ENCODE assay signal across 13 mouse cellular contexts in genomic region chr11:50847047-50847446, GRCm38 (mm10). TPM values are rescaled to one million over a fixed set of nuclear protein-coding genes. Genes with fewer than 3 reads are reported as not detected.
A peak's percentile ranks its signal among the peaks of the same experiment; 100 is the strongest.
DNase-seq lines count a peak whose midpoint lies in the region; ATAC-seq and TF ChIP-seq lines count a peak whose summit lies in the region.
"Had no signal": no experiment of that assay in that cellular context is flagged by ENCODE, and none has a peak within 500 bp of the region (broad histone marks: within the 10 kb centered on the region; RNA-seq: fewer than 3 reads in every experiment).

No protein-coding gene starts in this region.

- TF ChIP-seq POLR2A in lung, adult 2 months (IDR thresholded peaks at IDR 0.05; ENCODE audit: borderline replicate concordance, extremely low read depth, low read depth, low read length), result no peak
- no peak for TF ChIP-seq POLR2A in ES-Bruce4 (IDR thresholded peaks at IDR 0.05; ENCODE audit: insufficient read depth, low read length)

- whole genome bisulfite sequencing in lung, adult 2 months, result 73% methylated on average over 5 of the region's 5 CpGs

- TF ChIP-seq CTCF in lung, adult 2 months (IDR thresholded peaks at IDR 0.05; ENCODE audit: insufficient read depth, low read length), result 0 out of 2 replicates have a peak, but pooled peaks have one; percentile 24
- peak; percentile 53 for TF ChIP-seq CTCF in ES-Bruce4 (IDR thresholded peaks at IDR 0.05; ENCODE audit: low read depth, low read length)

- H3K27ac ChIP-seq in ES-Bruce4 (ENCODE audit: insufficient read depth, low read length), result no peak overlapping the region
- H3K27ac ChIP-seq: limb, embryonic 10.5 days had no signal

- no peaks in the 10 kb centered on the region for H3K9me3 ChIP-seq in ES-Bruce4 (replicated peaks; ENCODE audit: control insufficient read depth, insufficient read depth, low read length, poor library complexity, severe bottlenecking)
- H3K9me3 ChIP-seq: limb, embryonic 10.5 days had no signal

- H3K36me3 ChIP-seq in ES-Bruce4 (ENCODE audit: control insufficient read depth, insufficient read depth, low read length, poor library complexity, severe bottlenecking), result no peaks in the 10 kb centered on the region
- H3K36me3 ChIP-seq: limb, embryonic 10.5 days had no signal

- peaks cover 8% of the 10 kb centered on the region for H3K27me3 ChIP-seq in ES-Bruce4 (ENCODE audit: control insufficient read depth, insufficient read depth, low read length, poor library complexity, severe bottlenecking)

- peak; percentile 62; the same call in 1 of the 2 replicates for ATAC-seq in frontal cortex, adult (ENCODE audit: low TSS enrichment)
- no peak for ATAC-seq in monocyte, adult 5-6 weeks (replicated peaks; ENCODE audit: insufficient number of reproducible peaks, low FRiP score, low TSS enrichment, poor library complexity, severe bottlenecking)

- TF ChIP-seq EP300 in ES-Bruce4 (IDR thresholded peaks at IDR 0.05; ENCODE audit: insufficient read depth, low read depth, low read length), result no peak

- no peaks in the 10 kb centered on the region; the same call in 1 of the 2 replicates for H3K4me1 ChIP-seq in lung, adult 2 months (ENCODE audit: control insufficient read depth, insufficient read depth, low read length)
- peaks cover 1% of the 10 kb centered on the region for H3K4me1 ChIP-seq in ES-Bruce4 (ENCODE audit: control insufficient read depth, insufficient read depth, low read length)

- no peak for DNase-seq in frontal cortex, postnatal 14 days (ENCODE audit: low spot score in 2 of 2)
- DNase-seq in lung, adult 2 months, result no peak
- DNase-seq in lung, postnatal 4 days, result no peak
- peak; percentile 14 for DNase-seq in induced T-regulatory cell, adult 2 months (ENCODE audit: low read depth)
- DNase-seq in neural tube, embryonic 10.5 days (ENCODE audit: extremely low spot score, low spot score), result no peak
- DNase-seq: adrenal gland, postnatal 36 days; kidney, postnatal 14 days had no signal

- H3K9ac ChIP-seq in ES-Bruce4 (ENCODE audit: low read depth, poor library complexity, severe bottlenecking), result no peak overlapping the region

- H3K4me3 ChIP-seq in lung, adult 2 months (replicated peaks; ENCODE audit: extremely low read depth, low read depth, low read length), result no peak overlapping the region
- no peak overlapping the region for H3K4me3 ChIP-seq in ES-Bruce4 (ENCODE audit: low read depth, low read length)
- H3K4me3 ChIP-seq: limb, embryonic 10.5 days had no signal

RNA-seq across cellular contexts. Expression of gene Grm6, which starts 3.4 kb away (rescaled TPM):
- 0.09 and 0.17 TPM in 2 replicates for polyA plus RNA-seq in lung, adult 2 months (2012; rRNA removed)
- 0.25 TPM in 1 of 2 replicates, not detected in the other for polyA plus RNA-seq in ES-Bruce4 (2011; ENCODE audit: insufficient read depth, insufficient read length, low read depth, missing spikeins)
- total RNA-seq in monocyte, adult 5-6 weeks (2017), result 0.38 TPM in 1 of 3 replicates, not detected in the others
- total RNA-seq: adrenal gland, postnatal 36 days; heart, postnatal 25 days had no signal
- polyA plus RNA-seq: embryonic facial prominence, embryonic 11.5 days; limb, embryonic 10.5 days had no signal

RNA-seq across cellular contexts. Expression of gene Zfp879, which starts 5.7 kb away (rescaled TPM):
- 0.26 and 0.32 TPM in 2 replicates for polyA plus RNA-seq in lung, adult 2 months (2012; rRNA removed)
- polyA plus RNA-seq in ES-Bruce4 (2011; ENCODE audit: insufficient read depth, insufficient read length, low read depth, missing spikeins), result 0.45 and 0.50 TPM in 2 replicates
- total RNA-seq in monocyte, adult 5-6 weeks (2017), result not detected in 3 replicates

RNA-seq across cellular contexts. Expression of gene Zfp354c, which starts 19.5 kb away (rescaled TPM):
- 1.5 and 2.5 TPM in 2 replicates for polyA plus RNA-seq in lung, adult 2 months (2012; rRNA removed)
- 13.7 and 13.8 TPM in 2 replicates for polyA plus RNA-seq in ES-Bruce4 (2011; ENCODE audit: insufficient read depth, insufficient read length, low read depth, missing spikeins)
- total RNA-seq in monocyte, adult 5-6 weeks (2017), result 0.19 to 0.97 TPM (median 0.85 TPM) in 3 replicates

RNA-seq across cellular contexts. Expression of gene Zfp454, which starts 40.4 kb away (rescaled TPM):
- polyA plus RNA-seq in lung, adult 2 months (2012; rRNA removed), result 0.49 and 0.72 TPM in 2 replicates
- 2.1 and 2.3 TPM in 2 replicates for polyA plus RNA-seq in ES-Bruce4 (2011; ENCODE audit: insufficient read depth, insufficient read length, low read depth, missing spikeins)
- not detected in 3 replicates for total RNA-seq in monocyte, adult 5-6 weeks (2017)
